Mouse (Mus musculus) E14TG2a.4 (cell line): ENCODE results near the gene Hist1h3d.

ENCODE experiments used
- CTCF ChIP-seq: conservative IDR thresholded peaks from 2 replicates; pipeline ENCODE4 v1.5.1; 2014; ENCODE audit warnings: low read length
- NANOG ChIP-seq: IDR thresholded peaks from 2 replicates; pipeline ENCODE4 v1.6.1; 2014; ENCODE audit warnings: borderline replicate concordance, low read length, mixed read lengths
- POU5F1 ChIP-seq: IDR thresholded peaks from 2 replicates; pipeline ENCODE4 v1.6.1; 2014; ENCODE audit warnings: low read length, borderline replicate concordance

DNA sequence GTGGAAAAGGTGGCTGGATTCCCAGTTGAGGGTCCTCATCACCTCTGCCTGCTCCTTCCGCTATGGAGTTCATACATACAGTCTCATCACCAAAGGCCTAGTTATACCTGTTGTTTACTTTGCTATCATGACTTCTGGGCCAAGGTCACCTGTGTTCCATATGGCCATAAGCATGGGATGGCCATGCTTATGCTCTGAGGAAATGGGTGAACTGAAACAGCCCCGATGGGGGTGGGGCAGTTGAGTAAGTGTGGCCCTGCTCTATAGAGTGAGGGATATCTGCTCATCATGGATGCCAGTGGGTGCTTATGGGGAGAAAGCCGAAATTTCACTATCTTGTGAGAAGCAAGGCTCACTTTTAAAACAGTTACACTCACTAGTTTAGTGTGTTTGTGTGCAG is 29.5 kb downstream of the Hist1h3d start:
- TF ChIP-seq CTCF (no peak), POU5F1 (no peak), NANOG (no peak)
